In the genomic region with DNA sequence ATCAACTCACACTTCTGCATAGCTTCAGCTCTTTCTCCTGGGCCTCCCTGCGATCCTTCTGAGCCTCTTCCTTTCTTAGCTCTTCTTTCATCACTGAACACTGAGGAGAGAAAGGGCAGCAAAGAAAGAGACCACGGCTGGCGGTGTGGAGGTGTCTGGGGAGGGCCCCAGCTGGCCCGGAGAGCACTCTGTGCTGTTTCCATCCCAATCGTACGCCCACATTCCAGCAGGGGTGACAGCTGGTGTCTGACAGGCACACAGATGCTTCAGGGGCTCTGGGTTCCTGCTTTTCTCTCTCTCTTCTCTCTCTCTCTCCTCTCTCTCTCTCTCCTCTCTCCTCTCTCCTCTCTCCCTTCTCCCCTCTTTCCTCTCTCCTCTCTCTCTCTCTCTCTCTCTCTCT, we compare ENCODE assay signal across 9 mouse cellular contexts. TPM values are rescaled to one million over a fixed set of nuclear protein-coding genes. Genes with fewer than 3 reads are reported as not detected.
DNase-seq lines count a peak whose midpoint lies in the region; ATAC-seq lines count a peak whose summit lies in the region.
"Had no signal": no experiment of that assay in that cellular context is flagged by ENCODE, and none has a peak within 500 bp of the region (broad histone marks: within the 10 kb centered on the region; RNA-seq: fewer than 3 reads in every experiment).

No protein-coding gene starts in this region.

- H3K9ac ChIP-seq in heart, embryonic 11.5 days (ENCODE audit: low read depth, low read length) = peak overlapping the region; percentile 58; the same call in 1 of the 2 replicates
- H3K9ac ChIP-seq in neural tube, embryonic 12.5 days = no peak overlapping the region

- H3K36me3 ChIP-seq in heart, embryonic 11.5 days (ENCODE audit: control insufficient read depth, insufficient read depth, low read length) = no peaks in the 10 kb centered on the region
- no peaks in the 10 kb centered on the region for H3K36me3 ChIP-seq in neural tube, embryonic 12.5 days

- intact Hi-C loops in heart, postnatal 10 days (cut with DNase I) = no loop called here
- intact Hi-C loops in left cerebral cortex, postnatal 4 days (cut with DNase I) = no loop called here

- H3K4me2 ChIP-seq in heart, embryonic 11.5 days = peak overlapping the region; percentile 50
- 0 out of 2 replicates have a peak overlapping the region, but pooled peaks have one; percentile 2 for H3K4me2 ChIP-seq in neural tube, embryonic 12.5 days (replicated peaks)

- WGBS in heart, embryonic 11.5 days (ENCODE audit: insufficient replicate concordance) = 11% methylated on average over 6 of the region's 6 CpGs
- 25% methylated on average over 6 of the region's 6 CpGs for WGBS in neural tube, embryonic 12.5 days

- H3K4me1 ChIP-seq in heart, embryonic 11.5 days (ENCODE audit: control insufficient read depth, insufficient read depth, low read length) = peaks cover 14% of the 10 kb centered on the region
- no peaks in the 10 kb centered on the region; the same call in none of the 2 replicates for H3K4me1 ChIP-seq in neural tube, embryonic 12.5 days

- H3K27me3 ChIP-seq in heart, embryonic 11.5 days (ENCODE audit: control insufficient read depth, insufficient read depth, low read length) = no peaks in the 10 kb centered on the region
- no peaks in the 10 kb centered on the region for H3K27me3 ChIP-seq in neural tube, embryonic 12.5 days (replicated peaks)

- H3K27ac ChIP-seq in heart, embryonic 11.5 days (ENCODE audit: low read depth, low read length) = peak overlapping the region; percentile 83
- H3K27ac ChIP-seq in neural tube, embryonic 12.5 days = no peak overlapping the region

- no peak for DNase-seq in heart, postnatal 10 days
- no peak for DNase-seq in neural tube, embryonic 10.5 days (ENCODE audit: extremely low spot score, low spot score)
- DNase-seq in left cerebral cortex, postnatal 4 days = peak; percentile 37
- DNase-seq in thymus, postnatal 36 days = no peak
- DNase-seq in ovary, postnatal 10 days (ENCODE audit: low spot score) = no peak
- DNase-seq in gastrocnemius, postnatal 25 days = no peak
- DNase-seq: kidney, postnatal 36 days had no signal

- ATAC-seq in heart, embryonic 11.5 days (replicated peaks; ENCODE audit: insufficient number of reproducible peaks, low FRiP score, low TSS enrichment) = 0 out of 2 replicates have a peak, but pooled peaks have one; percentile 55
- no peak for ATAC-seq in neural tube, embryonic 12.5 days (ENCODE audit: low FRiP score, low read depth)

- no peak overlapping the region for H3K4me3 ChIP-seq in heart, embryonic 11.5 days (ENCODE audit: low read depth, low read length)
- H3K4me3 ChIP-seq in neural tube, embryonic 12.5 days = no peak overlapping the region

- 0 out of 2 replicates have a peak, but pooled peaks cover 6% of the 10 kb centered on the region for H3K9me3 ChIP-seq in heart, embryonic 11.5 days (replicated peaks; ENCODE audit: control insufficient read depth, low read length)
- H3K9me3 ChIP-seq in neural tube, embryonic 12.5 days = peaks cover 8% of the 10 kb centered on the region; the same call in 1 of the 2 replicates

RNA-seq across cellular contexts. Expression of a gene that starts 50.3 kb away (rescaled TPM):
- polyA plus RNA-seq in heart, embryonic 11.5 days (2014; fragmentation: Nextera tagmentation; extraction: Ambion mirVana) = 3.8 and 7.1 TPM in 2 replicates
- 1 to 10 TPM in 1 of 2 experiments, not detected in 1; 1.2 TPM for total RNA-seq in heart, postnatal 10 days (2021)
- polyA plus RNA-seq in neural tube, embryonic 12.5 days (2016; fragmentation: Nextera tagmentation; extraction: Ambion mirVana) = 2.9 and 4.1 TPM in 2 replicates
- 1 to 10 TPM in 1 of 2 experiments, under 1 TPM in 1; 0.90 to 1.1 TPM for total RNA-seq in left cerebral cortex, postnatal 4 days (2021)
- under 1 TPM in 1 of 2 experiments, not detected in 1; 0.83 TPM for total RNA-seq in gastrocnemius, postnatal 25 days (2021)
